Comparison of ENCODE assay signal across 10 mouse cellular contexts in genomic region chr17:93200386-93201264, GRCm38 (mm10). TPM values are rescaled to one million over a fixed set of nuclear protein-coding genes. Genes with fewer than 3 reads are reported as not detected.
DNase-seq lines count a peak whose midpoint lies in the region; ATAC-seq and TF ChIP-seq lines count a peak whose summit lies in the region.
"Had no signal": no experiment of that assay in that cellular context is flagged by ENCODE, and none has a peak within 500 bp of the region (broad histone marks: within the 10 kb centered on the region; RNA-seq: fewer than 3 reads in every experiment).

No protein-coding gene starts in this region.

- peak overlapping the region; percentile 66 for H3K4me2 ChIP-seq in limb, embryonic 12.5 days
- H3K4me2 ChIP-seq in liver, postnatal 0 days (ENCODE audit: low read depth, low read length) = no peak overlapping the region

- ATAC-seq in limb, embryonic 12.5 days (ENCODE audit: insufficient number of reproducible peaks, insufficient read depth, low FRiP score, low TSS enrichment, low read depth) = no peak
- ATAC-seq in liver, postnatal 0 days = no peak
- no peak for ATAC-seq in granulocyte monocyte progenitor cell, adult 5-6 weeks (replicated peaks; ENCODE audit: poor library complexity, severe bottlenecking)

- no peak overlapping the region for H3K27ac ChIP-seq in limb, embryonic 12.5 days
- H3K27ac ChIP-seq in liver, postnatal 0 days (ENCODE audit: low read depth) = no peak overlapping the region

- WGBS in limb, embryonic 12.5 days = under 1% methylated on average over 29 of the region's 29 CpGs
- 2% methylated on average over 29 of the region's 29 CpGs for WGBS in liver, postnatal 0 days (ENCODE audit: insufficient replicate concordance)

- peaks cover 74% of the 10 kb centered on the region for H3K27me3 ChIP-seq in limb, embryonic 12.5 days
- H3K27me3 ChIP-seq in liver, postnatal 0 days (ENCODE audit: insufficient read depth, low read length) = peaks cover 57% of the 10 kb centered on the region

- peaks cover 29% of the 10 kb centered on the region for H3K4me1 ChIP-seq in limb, embryonic 12.5 days (replicated peaks)
- H3K4me1 ChIP-seq in liver, postnatal 0 days (ENCODE audit: insufficient read depth) = no peaks in the 10 kb centered on the region
- H3K4me1 ChIP-seq: megakaryocyte, embryonic 14.5 days had no signal

- TF ChIP-seq CTCF in liver, postnatal 0 days (IDR thresholded peaks at IDR 0.05; ENCODE audit: low read depth) = no peak

- H3K36me3 ChIP-seq in limb, embryonic 12.5 days = no peaks in the 10 kb centered on the region
- no peaks in the 10 kb centered on the region for H3K36me3 ChIP-seq in liver, postnatal 0 days (replicated peaks; ENCODE audit: insufficient read depth, low read length)

- H3K9me3 ChIP-seq in limb, embryonic 12.5 days = no peaks in the 10 kb centered on the region
- no peaks in the 10 kb centered on the region for H3K9me3 ChIP-seq in liver, postnatal 0 days (ENCODE audit: low read length)

- H3K4me3 ChIP-seq in limb, embryonic 12.5 days (replicated peaks) = peak overlapping the region; percentile 28
- no peak overlapping the region for H3K4me3 ChIP-seq in liver, postnatal 0 days (ENCODE audit: low read depth, low read length)
- H3K4me3 ChIP-seq: megakaryocyte, embryonic 14.5 days had no signal

- peak; percentile 33 to 50 for DNase-seq in cerebellum, postnatal 14 days
- DNase-seq in cerebellum, adult 8-10 months = no peak
- peak; percentile 30 to 35 for DNase-seq in right cerebral cortex, postnatal 10 days (ENCODE audit: low spot score in 2 of 2)
- no peak for DNase-seq in right cerebral cortex, postnatal 25 days
- peak; percentile 28 for DNase-seq in right cerebral cortex, postnatal 4 days
- DNase-seq in liver, postnatal 0 days = no peak
- DNase-seq: heart, postnatal 36 days had no signal

- TF ChIP-seq EP300 in liver, postnatal 0 days (IDR thresholded peaks at IDR 0.05; ENCODE audit: low read depth) = no peak

- no peak overlapping the region for H3K9ac ChIP-seq in limb, embryonic 12.5 days (replicated peaks)
- H3K9ac ChIP-seq in liver, postnatal 0 days (replicated peaks) = no peak overlapping the region

RNA-seq across cellular contexts. Expression of gene Adcyap1, which starts 1.8 kb away (rescaled TPM):
- polyA plus RNA-seq in limb, embryonic 12.5 days (2016; fragmentation: Nextera tagmentation; extraction: Ambion mirVana) = 1.0 and 1.2 TPM in 2 replicates
- not detected in 2 replicates for polyA plus RNA-seq in liver, postnatal 0 days (2015; fragmentation: Nextera tagmentation; extraction: Ambion mirVana)
- total RNA-seq in granulocyte monocyte progenitor cell, adult 5-6 weeks (2014; fragmentation: Nextera tagmentation) = not detected in 2 replicates
- total RNA-seq in granulocyte monocyte progenitor cell, adult 5-6 weeks (2017) = not detected in 2 replicates
- total RNA-seq: heart, postnatal 36 days had no signal

Comparison
In these comparisons a context has a peak if more than half of its experiments do, and no peak if none do; other contexts are left out.
1. DNase-seq: peak in cerebellum, postnatal 14 days (2 of 2), right cerebral cortex, postnatal 10 days (2 of 2) and right cerebral cortex, postnatal 4 days (single experiment); none in cerebellum, adult 8-10 months (single experiment), right cerebral cortex, postnatal 25 days (single experiment) and liver, postnatal 0 days (single experiment).